Mouse (Mus musculus) liver, adult 2 months (tissue): ENCODE data around the gene Olfr970.

Source experiments
- CTCF ChIP-seq: fragments of 200-500 bp; IDR thresholded peaks from 2 replicates; pipeline ENCODE4 v1.5.1; 2011; ENCODE audit warnings: low read depth, low read length, control low read depth
- POLR2A ChIP-seq: fragments of 200-500 bp; IDR thresholded peaks from 2 replicates; pipeline ENCODE4 v1.6.1; 2011; ENCODE audit warnings: low read length, control low read depth; ENCODE audit not compliant: insufficient read depth; ENCODE audit errors: extremely low read depth

DNA sequence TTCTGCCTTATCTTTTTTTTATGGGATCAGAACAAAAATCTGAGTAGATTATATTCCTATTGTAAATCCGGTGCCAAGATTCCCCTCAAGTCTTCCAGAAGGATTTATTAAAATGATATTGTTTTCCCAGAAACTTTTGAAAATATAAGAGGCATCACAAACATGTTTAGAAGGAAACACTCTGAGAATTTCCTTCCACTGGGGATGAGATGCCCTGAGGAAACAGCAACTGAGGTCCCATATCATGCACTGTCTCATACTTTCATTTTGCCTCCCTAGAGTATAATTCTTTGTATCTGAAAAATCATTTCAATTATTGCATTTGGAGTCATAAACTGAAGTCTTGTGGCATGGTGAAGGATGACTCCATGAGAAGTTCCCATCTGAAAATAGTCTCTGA lies 25.5 kb upstream of the Olfr970 start, which contains the start of gene Olfr968:
- no peak for TF ChIP-seq POLR2A
- no peak for TF ChIP-seq CTCF
